Mouse (Mus musculus) left cerebral cortex, postnatal 25 days (tissue): ENCODE results near the gene Lrrc3b. TPM values are rescaled to one million over a fixed set of nuclear protein-coding genes. Genes with fewer than 3 reads are reported as not detected.

Experiments used
- DNase-seq, 2 experiments: peaks; one replicate each; pipeline ENCODE4 v3.0.0; 2022; ENCODE audit warnings: low spot score in 2 of 2, mixed read lengths in 1 of 2
- intact Hi-C: fragments of 180-260 bp; cut with DNase I; formaldehyde crosslinking; loops from one replicate; pipeline ENCODE4 v1.15.1; 2025
- total RNA-seq, 2 experiments: library from RNA; stranded (reverse); gene quantifications; 2 replicates each; pipeline ENCODE4 v1.2.3; 2021

Lrrc3b gene
- 10 to 100 TPM; 21.3 to 23.2 TPM for total RNA-seq

GRCm38 (mm10) chr14:15438485-15439157, at the start of gene Lrrc3b:
TSS of gene Lrrc3b (minus strand) at chr14:15438987.
- intact Hi-C loops, result loop anchor here (2.0 kb wide), 1 partner anchor 28 kb away; no protein-coding TSS in a partner anchor
- peak; percentile 73 to 85 for DNase-seq

- DNase-seq, result no peak
- intact Hi-C loops, result no loop called here
These were observed 38.9 kb upstream of the Lrrc3b start for GRCm38 (mm10) chr14:15477668-15478067.

GRCm38 (mm10) chr14:15438096-15438484, 697 bp downstream of the Lrrc3b start:
- intact Hi-C loops, result loop anchor here (2.0 kb wide), 1 partner anchor 27 kb away; no protein-coding TSS in a partner anchor

GRCm38 (mm10) chr14:15437501-15437941, 1.3 kb downstream of the Lrrc3b start:
- intact Hi-C loops, result no loop called here

More at GRCm38 (mm10) chr14:15438096-15438484, 697 bp downstream of the Lrrc3b start:
- DNase-seq, result peak; percentile 38 to 48

GRCm38 (mm10) chr14:15437046-15437445, 1.7 kb downstream of the Lrrc3b start:
- intact Hi-C loops, result no loop called here

More at GRCm38 (mm10) chr14:15437501-15437941, 1.3 kb downstream of the Lrrc3b start:
- DNase-seq, result peak; percentile 39 to 47

GRCm38 (mm10) chr14:15436586-15436985, 2.2 kb downstream of the Lrrc3b start:
- intact Hi-C loops, result no loop called here
- DNase-seq, result no peak

More at GRCm38 (mm10) chr14:15437046-15437445, 1.7 kb downstream of the Lrrc3b start:
- peak in 1 of 2 experiments; percentile 54 for DNase-seq

GRCm38 (mm10) chr14:15432396-15432795, 6.4 kb downstream of the Lrrc3b start:
- intact Hi-C loops, result no loop called here
- DNase-seq, result no peak

- DNase-seq, result no peak
- intact Hi-C loops, result no loop called here
These were observed 17.2 kb downstream of the Lrrc3b start for GRCm38 (mm10) chr14:15421624-15422023.

- intact Hi-C loops, result loop anchor here (2.0 to 5.0 kb wide), 3 partner anchors 28 to 89 kb away; partner anchors contain the start of gene Lrrc3b
These were observed 27.9 kb downstream of the Lrrc3b start for GRCm38 (mm10) chr14:15410686-15411534.

GRCm38 (mm10) chr14:15385536-15385935, 53.3 kb downstream of the Lrrc3b start:
- intact Hi-C loops, result no loop called here
- peak in 1 of 2 experiments; percentile 62 for DNase-seq

More at GRCm38 (mm10) chr14:15410686-15411534, 27.9 kb downstream of the Lrrc3b start:
- DNase-seq, result peak; percentile 57 to 94

- intact Hi-C loops, result no loop called here
- DNase-seq, result no peak
These were observed 53.8 kb downstream of the Lrrc3b start for GRCm38 (mm10) chr14:15384972-15385371.

- no peak for DNase-seq
- intact Hi-C loops, result no loop called here
These were observed 54.3 kb downstream of the Lrrc3b start for GRCm38 (mm10) chr14:15384532-15384931.

GRCm38 (mm10) chr14:15383133-15383532, 55.7 kb downstream of the Lrrc3b start:
- intact Hi-C loops, result no loop called here
- peak in 1 of 2 experiments; percentile 48 for DNase-seq

- peak in 1 of 2 experiments; percentile 70 for DNase-seq
- intact Hi-C loops, result loop anchor here (5.0 kb wide), 1 partner anchor 55 kb away; no protein-coding TSS in a partner anchor
These were observed 61.4 kb downstream of the Lrrc3b start for GRCm38 (mm10) chr14:15377368-15377767.

GRCm38 (mm10) chr14:15376786-15377185, 62.0 kb downstream of the Lrrc3b start:
- intact Hi-C loops, result loop anchor here (5.0 kb wide), 1 partner anchor 54 kb away; no protein-coding TSS in a partner anchor

GRCm38 (mm10) chr14:15374271-15374670, 64.5 kb downstream of the Lrrc3b start:
- DNase-seq, result peak in 1 of 2 experiments; percentile 87
- intact Hi-C loops, result loop anchor here (2.0 kb wide), 1 partner anchor 37 kb away; no protein-coding TSS in a partner anchor

More at GRCm38 (mm10) chr14:15376786-15377185, 62.0 kb downstream of the Lrrc3b start:
- no peak for DNase-seq

- DNase-seq, result peak in 1 of 2 experiments; percentile 84
- intact Hi-C loops, result no loop called here
These were observed 65.8 kb downstream of the Lrrc3b start for GRCm38 (mm10) chr14:15372985-15373384.

GRCm38 (mm10) chr14:15365045-15365444, 73.7 kb downstream of the Lrrc3b start:
- intact Hi-C loops, result no loop called here
- no peak for DNase-seq

- intact Hi-C loops, result loop anchor here (5.0 to 10.0 kb wide), 3 partner anchors 522 to 1025 kb away; no protein-coding TSS in a partner anchor
- peak in 1 of 2 experiments; percentile 58 for DNase-seq
These were observed 78.9 kb downstream of the Lrrc3b start for GRCm38 (mm10) chr14:15359893-15360292.
